8 mouse cellular contexts compared by ENCODE assay signal in genomic region chr2:160880453-160881195, GRCm38 (mm10). TPM values are rescaled to one million over a fixed set of nuclear protein-coding genes. Genes with fewer than 3 reads are reported as not detected.
DNase-seq lines count a peak whose midpoint lies in the region; ATAC-seq and TF ChIP-seq lines count a peak whose summit lies in the region.

TSS of gene Lpin3 (plus strand) at chr2:160880670.

- DNase-seq in liver, postnatal 0 days = no peak
- DNase-seq in liver, embryonic 11.5 days (ENCODE audit: low spot score) = no peak
- DNase-seq in adrenal gland, postnatal 4 days (ENCODE audit: low spot score in 2 of 2) = peak in 1 of 2 experiments; percentile 49
- DNase-seq in kidney, adult 8-10 months = peak; percentile 48 to 53
- DNase-seq in ovary, postnatal 36 days (ENCODE audit: low spot score) = peak; percentile 65
- no peak for DNase-seq in hindbrain, postnatal 0 days (ENCODE audit: low spot score)
- no peak for DNase-seq in spleen, adult 18-20 months

- H3K4me3 ChIP-seq in liver, postnatal 0 days (ENCODE audit: low read depth, low read length) = no peak within 1 kb of the TSS
- no peak within 1 kb of the TSS for H3K4me3 ChIP-seq in liver, embryonic 11.5 days (ENCODE audit: low read depth, low read length)
- no peak within 1 kb of the TSS for H3K4me3 ChIP-seq in hindbrain, postnatal 0 days (ENCODE audit: low read length)

- H3K27ac ChIP-seq in liver, postnatal 0 days (ENCODE audit: low read depth) = no peak within 1 kb of the TSS
- H3K27ac ChIP-seq in liver, embryonic 11.5 days (ENCODE audit: low read depth, low read length) = no peak within 1 kb of the TSS
- H3K27ac ChIP-seq in hindbrain, postnatal 0 days = no peak within 1 kb of the TSS

- H3K4me1 ChIP-seq in liver, postnatal 0 days (ENCODE audit: insufficient read depth) = no peaks in the 10 kb centered on the region
- no peaks in the 10 kb centered on the region for H3K4me1 ChIP-seq in liver, embryonic 11.5 days (replicated peaks; ENCODE audit: control insufficient read depth, insufficient read depth, low read length)
- no peaks in the 10 kb centered on the region for H3K4me1 ChIP-seq in hindbrain, postnatal 0 days (ENCODE audit: insufficient read depth, low read length)

- ATAC-seq in liver, postnatal 0 days = peak; percentile 53
- ATAC-seq in liver, embryonic 11.5 days (replicated peaks; ENCODE audit: low FRiP score) = no peak
- no peak for ATAC-seq in hindbrain, postnatal 0 days
- no peak for ATAC-seq in inflammation-experienced regulatory T-cells, adult 6 months

- no peak for TF ChIP-seq CTCF in liver, postnatal 0 days (IDR thresholded peaks at IDR 0.05; ENCODE audit: low read depth)
- TF ChIP-seq CTCF in hindbrain, postnatal 0 days (IDR thresholded peaks at IDR 0.05; ENCODE audit: low read depth) = no peak

- 60% methylated on average over 13 of the region's 13 CpGs for WGBS in liver, postnatal 0 days (ENCODE audit: insufficient replicate concordance)
- 64% methylated on average over 13 of the region's 13 CpGs for WGBS in liver, embryonic 11.5 days
- 52% methylated on average over 13 of the region's 13 CpGs for WGBS in hindbrain, postnatal 0 days

- no peak within 1 kb of the TSS for H3K9ac ChIP-seq in liver, postnatal 0 days (replicated peaks)
- H3K9ac ChIP-seq in liver, embryonic 11.5 days (ENCODE audit: low read depth, low read length) = no peak within 1 kb of the TSS
- no peak within 1 kb of the TSS for H3K9ac ChIP-seq in hindbrain, postnatal 0 days (replicated peaks; ENCODE audit: low read length)

- no peaks in the 10 kb centered on the region for H3K36me3 ChIP-seq in liver, postnatal 0 days (replicated peaks; ENCODE audit: insufficient read depth, low read length)
- H3K36me3 ChIP-seq in liver, embryonic 11.5 days (ENCODE audit: control insufficient read depth, insufficient read depth, low read length) = no peaks in the 10 kb centered on the region
- no peaks in the 10 kb centered on the region for H3K36me3 ChIP-seq in hindbrain, postnatal 0 days (ENCODE audit: insufficient read depth, low read length)

- no peaks in the 10 kb centered on the region for H3K27me3 ChIP-seq in liver, postnatal 0 days (ENCODE audit: insufficient read depth, low read length)
- H3K27me3 ChIP-seq in liver, embryonic 11.5 days (replicated peaks; ENCODE audit: control insufficient read depth, insufficient read depth, low read length) = no peaks in the 10 kb centered on the region
- no peaks in the 10 kb centered on the region for H3K27me3 ChIP-seq in hindbrain, postnatal 0 days (ENCODE audit: insufficient read depth, low read length)

- peaks cover 4% of the 10 kb centered on the region; the same call in 1 of the 2 replicates for H3K9me3 ChIP-seq in liver, postnatal 0 days (ENCODE audit: low read length)
- no peaks in the 10 kb centered on the region for H3K9me3 ChIP-seq in liver, embryonic 11.5 days (ENCODE audit: control insufficient read depth, low read length)
- no peaks in the 10 kb centered on the region for H3K9me3 ChIP-seq in hindbrain, postnatal 0 days (ENCODE audit: low read length)

- no peak for TF ChIP-seq EP300 in liver, postnatal 0 days (IDR thresholded peaks at IDR 0.05; ENCODE audit: low read depth)

- no peak within 1 kb of the TSS for H3K4me2 ChIP-seq in liver, postnatal 0 days (ENCODE audit: low read depth, low read length)
- no peak within 1 kb of the TSS for H3K4me2 ChIP-seq in liver, embryonic 11.5 days
- H3K4me2 ChIP-seq in hindbrain, postnatal 0 days (ENCODE audit: low read depth, low read length) = no peak within 1 kb of the TSS

RNA-seq across cellular contexts. Expression of gene Lpin3, which starts in this region (rescaled TPM):
- 0.91 and 1.2 TPM in 2 replicates for polyA plus RNA-seq in liver, postnatal 0 days (2015; fragmentation: Nextera tagmentation; extraction: Ambion mirVana)
- 1.0 and 1.3 TPM in 2 replicates for polyA plus RNA-seq in liver, embryonic 11.5 days (2014; fragmentation: Nextera tagmentation; extraction: Ambion mirVana)
- total RNA-seq in adrenal gland, postnatal 4 days (2021) = 10 to 100 TPM; 44.6 to 45.1 TPM
- 1.4 and 1.9 TPM in 2 replicates for total RNA-seq in hindbrain, postnatal 0 days (2014; rRNA removed)
- 0.60 and 0.79 TPM in 2 replicates for polyA plus RNA-seq in hindbrain, postnatal 0 days (2015; fragmentation: Nextera tagmentation; extraction: Ambion mirVana)
- polyA plus RNA-seq in inflammation-experienced regulatory T-cells, adult 6 months (2017; shearing (Covaris generic)) = under 1 TPM; 0.19 to 0.33 (median 0.24) TPM

Comparison
In these comparisons a context has a peak if more than half of its experiments do, and no peak if none do; other contexts are left out.
1. RNA of gene Lpin3 (total RNA-seq): 44.6 to 45.1 TPM in adrenal gland, postnatal 4 days; 1.4 to 1.9 TPM in hindbrain, postnatal 0 days; every median in the first group is over 10 times any median in the second.
2. DNase-seq: peak in kidney, adult 8-10 months (2 of 2) and ovary, postnatal 36 days (single experiment); none in liver, postnatal 0 days (single experiment), liver, embryonic 11.5 days (single experiment), hindbrain, postnatal 0 days (single experiment) and spleen, adult 18-20 months (0 of 2).